13 mouse cellular contexts compared by ENCODE assay signal in genomic region chr8:91551166-91551765, GRCm38 (mm10).
DNase-seq lines count a peak whose midpoint lies in the region; ATAC-seq and TF ChIP-seq lines count a peak whose summit lies in the region.
"Had no signal": no experiment of that assay in that cellular context is flagged by ENCODE, and none has a peak within 500 bp of the region (broad histone marks: within the 10 kb centered on the region; RNA-seq: fewer than 3 reads in every experiment).

No protein-coding gene starts in this region.

- H3K4me3 ChIP-seq in heart, embryonic 10.5 days: no peak overlapping the region
- no peak overlapping the region for H3K4me3 ChIP-seq in intestine, postnatal 0 days (ENCODE audit: low read depth, low read length)
- H3K4me3 ChIP-seq: limb, embryonic 15.5 days had no signal

- no peaks in the 10 kb centered on the region for H3K9me3 ChIP-seq in heart, embryonic 10.5 days
- H3K9me3 ChIP-seq in intestine, postnatal 0 days (ENCODE audit: control insufficient read depth): no peaks in the 10 kb centered on the region
- H3K9me3 ChIP-seq: limb, embryonic 15.5 days had no signal

- DNase-seq in heart, embryonic 10.5 days (ENCODE audit: low spot score): no peak
- no peak for DNase-seq in heart, postnatal 14 days
- DNase-seq in urinary bladder, postnatal 14 days (ENCODE audit: low spot score): peak; percentile 31
- no peak for DNase-seq in urinary bladder, postnatal 4 days (ENCODE audit: low spot score in 2 of 2)
- DNase-seq in cerebellum, postnatal 14 days: peak; percentile 33 to 57
- no peak for DNase-seq in adrenal gland, postnatal 25 days
- DNase-seq in right cerebral cortex, adult 2 months (ENCODE audit: low spot score in 2 of 2): no peak
- DNase-seq: kidney, adult 9 months; lung, postnatal 36 days; right cerebral cortex, postnatal 14 days; thymus, postnatal 25 days had no signal

- intact Hi-C loops in heart, postnatal 14 days (cut with DNase I): loop anchor here (5.0 kb wide), 1 partner anchor 76 kb away; no protein-coding TSS in a partner anchor

- no peaks in the 10 kb centered on the region for H3K27me3 ChIP-seq in heart, embryonic 10.5 days (ENCODE audit: insufficient read depth, poor library complexity, severe bottlenecking)
- no peaks in the 10 kb centered on the region for H3K27me3 ChIP-seq in intestine, postnatal 0 days (replicated peaks; ENCODE audit: control insufficient read depth, insufficient read depth, low read length)
- H3K27me3 ChIP-seq: limb, embryonic 15.5 days had no signal

- 85% methylated on average over 9 of the region's 9 CpGs for WGBS in heart, embryonic 10.5 days
- WGBS in intestine, postnatal 0 days: 90% methylated on average over 9 of the region's 9 CpGs

- no peaks in the 10 kb centered on the region for H3K36me3 ChIP-seq in heart, embryonic 10.5 days
- no peaks in the 10 kb centered on the region for H3K36me3 ChIP-seq in intestine, postnatal 0 days (ENCODE audit: control insufficient read depth, insufficient read depth)
- H3K36me3 ChIP-seq: limb, embryonic 15.5 days had no signal

- ATAC-seq in intestine, postnatal 0 days: no peak

- no peak overlapping the region for H3K9ac ChIP-seq in intestine, postnatal 0 days (ENCODE audit: low read depth, low read length)
- H3K9ac ChIP-seq: limb, embryonic 15.5 days had no signal

- H3K27ac ChIP-seq in heart, embryonic 10.5 days: 0 out of 2 replicates have a peak overlapping the region, but pooled peaks have one; percentile 32
- no peak overlapping the region for H3K27ac ChIP-seq in intestine, postnatal 0 days (ENCODE audit: low read depth, low read length)
- H3K27ac ChIP-seq: limb, embryonic 15.5 days had no signal

- no peak overlapping the region for H3K4me2 ChIP-seq in intestine, postnatal 0 days (replicated peaks; ENCODE audit: low read depth)
- H3K4me2 ChIP-seq: limb, embryonic 15.5 days had no signal

- no peak for TF ChIP-seq CTCF in intestine, postnatal 0 days (IDR thresholded peaks at IDR 0.05; ENCODE audit: low read depth)

- H3K4me1 ChIP-seq in heart, embryonic 10.5 days: peaks cover 57% of the 10 kb centered on the region
- no peaks in the 10 kb centered on the region for H3K4me1 ChIP-seq in intestine, postnatal 0 days (replicated peaks; ENCODE audit: control insufficient read depth, insufficient read depth, low read length)

Comparison
In these comparisons a context has a peak if more than half of its experiments do, and no peak if none do; other contexts are left out.
1. DNase-seq: peak in urinary bladder, postnatal 14 days (single experiment) and cerebellum, postnatal 14 days (2 of 2); none in heart, embryonic 10.5 days (single experiment), heart, postnatal 14 days (0 of 2), urinary bladder, postnatal 4 days (0 of 2), adrenal gland, postnatal 25 days (single experiment) and right cerebral cortex, adult 2 months (0 of 2).